Mouse (Mus musculus): ENCODE measurements around the gene Rtl3.
A peak's percentile ranks its signal among the peaks of the same experiment; 100 is the strongest.

Rtl3 gene

GRCm38 (mm10) chrX:106840409-106840808, at the start of gene Rtl3:
Gene Rtl3 (minus strand): TSS chrX:106840644.
- DNase-seq (ENCODE audit: extremely low spot score): no peak

- DNase-seq (ENCODE audit: extremely low spot score): no peak
These were observed 31.9 kb upstream of the Rtl3 start for GRCm38 (mm10) chrX:106872315-106872714.

GRCm38 (mm10) chrX:106871894-106872293, 31.4 kb upstream of the Rtl3 start:
- no peak for DNase-seq (ENCODE audit: extremely low spot score)

DNA sequence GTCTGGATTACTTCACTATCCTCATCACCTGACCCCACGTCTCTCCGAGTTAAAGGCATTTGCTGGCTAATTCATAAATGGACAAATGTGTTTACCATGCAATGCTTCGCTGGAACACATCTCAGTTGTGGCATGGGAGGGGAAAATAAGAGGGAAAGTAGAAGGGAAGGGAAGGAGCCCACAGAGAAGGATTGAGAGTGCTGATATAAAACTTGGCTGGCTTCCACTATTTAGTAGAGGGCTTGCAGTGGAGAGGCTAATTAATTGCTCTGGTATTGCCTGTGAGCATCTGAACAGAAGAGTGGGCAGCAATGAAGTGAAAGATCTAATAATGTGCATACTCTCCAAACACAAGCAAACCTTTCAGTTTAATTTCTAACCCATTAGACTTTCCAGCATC, 31.0 kb upstream of the Rtl3 start:
- DNase-seq (ENCODE audit: extremely low spot score): no peak

DNA sequence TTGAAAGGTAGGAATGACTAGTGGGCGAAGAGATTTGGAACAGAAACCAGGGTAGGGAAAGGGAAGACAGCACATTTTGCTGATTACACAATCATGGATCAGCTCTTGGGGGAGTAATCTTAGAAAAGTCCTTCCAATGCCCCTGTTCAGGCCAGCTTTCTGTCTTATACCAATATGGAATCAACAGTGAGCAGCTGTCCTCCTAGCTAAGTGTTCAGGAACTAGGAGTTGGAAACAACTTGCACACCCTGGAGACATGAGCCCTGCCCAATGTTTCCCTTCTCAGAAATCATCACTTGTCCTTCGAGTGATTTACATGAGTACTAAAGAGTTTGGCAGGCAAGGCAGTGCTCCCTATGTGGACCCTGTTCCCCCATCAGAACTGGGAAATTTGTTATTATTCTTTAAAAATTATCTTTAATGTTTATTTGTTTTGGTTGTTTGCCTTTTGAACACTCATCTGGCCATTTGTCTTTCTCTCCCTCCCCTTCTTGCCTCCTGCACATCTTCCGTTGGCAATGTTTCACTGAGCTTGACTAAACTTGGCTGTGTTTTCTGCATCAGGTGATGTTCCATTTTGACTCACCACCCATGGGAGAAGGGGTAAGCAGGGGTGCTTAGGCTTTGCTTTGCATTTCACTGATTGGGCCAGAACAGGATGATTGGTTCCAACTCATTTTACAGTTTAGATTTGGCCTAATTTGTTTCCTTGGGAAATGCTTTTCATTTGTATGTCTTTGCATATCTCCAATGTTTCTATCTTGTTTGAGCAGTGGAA, 13.3 kb upstream of the Rtl3 start:
- no peak for DNase-seq (ENCODE audit: extremely low spot score)

DNA sequence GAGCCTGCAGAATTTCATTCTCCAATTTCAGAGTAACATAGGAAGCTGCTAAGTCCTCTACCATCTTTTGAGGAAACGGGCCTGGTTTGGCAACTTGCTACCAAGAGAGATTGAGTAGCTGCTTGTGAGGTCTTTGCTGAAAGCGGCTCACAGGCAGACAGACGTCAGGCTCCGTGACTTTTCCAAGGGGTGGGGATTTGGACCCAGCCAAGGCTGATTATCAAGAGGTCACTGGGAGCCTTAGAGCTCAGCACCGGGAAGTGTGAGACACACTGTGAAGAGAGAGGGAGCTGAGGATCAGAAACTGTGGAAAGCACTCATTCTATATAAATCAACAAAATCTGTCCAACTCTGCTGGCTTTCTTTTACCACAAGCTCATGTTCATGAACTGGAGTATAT, 853 bp downstream of the Rtl3 start:
- DNase-seq (ENCODE audit: extremely low spot score): no peak

DNA sequence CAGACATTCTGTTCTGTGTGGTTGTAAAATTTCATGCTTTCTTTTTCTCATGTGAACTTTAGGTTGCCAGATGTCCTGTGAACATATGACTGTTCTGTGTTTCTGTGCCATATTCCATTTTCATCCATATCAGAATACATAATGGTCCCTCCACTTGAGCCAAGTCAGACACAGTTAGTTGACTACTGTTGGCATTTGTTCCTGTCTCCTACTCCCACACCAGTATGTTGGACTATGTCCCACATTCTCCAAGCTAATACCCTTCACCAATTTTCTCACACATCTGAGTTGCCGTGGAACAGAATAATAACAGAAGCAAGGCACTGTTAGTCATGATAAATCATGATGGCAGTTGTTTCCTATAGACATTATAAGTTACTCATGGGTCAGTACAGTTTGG, 9.9 kb downstream of the Rtl3 start:
- DNase-seq (ENCODE audit: extremely low spot score): no peak

DNA sequence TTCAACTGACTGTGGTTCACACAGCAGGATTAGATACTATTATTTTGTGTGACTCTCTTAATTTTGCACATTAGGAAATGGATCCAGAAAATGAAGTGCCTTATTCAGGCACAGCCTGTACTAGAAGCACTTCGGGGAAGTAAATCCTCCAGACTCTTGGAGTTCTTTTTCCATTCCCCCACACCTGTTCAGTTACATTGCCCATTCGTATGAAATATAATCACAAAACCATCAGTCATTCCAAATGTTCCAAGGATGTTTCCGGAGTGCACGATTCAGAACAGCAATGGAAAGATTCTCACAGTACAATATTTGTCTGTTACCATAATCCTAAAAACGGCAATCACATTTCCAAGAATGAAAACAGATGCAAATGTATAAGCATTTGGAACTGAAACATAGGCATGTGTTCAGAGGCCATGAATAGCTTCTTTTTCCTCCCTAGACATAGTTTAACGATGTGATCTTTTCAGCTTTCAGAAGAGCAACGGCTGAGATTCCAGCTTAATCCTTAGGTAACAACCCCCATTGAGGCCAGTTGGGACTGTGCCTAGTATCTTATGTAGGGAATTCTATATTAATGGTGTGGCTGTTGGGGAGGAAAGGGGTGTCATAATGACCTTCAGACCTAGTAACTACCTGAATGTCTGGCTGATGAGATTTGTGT, 30.8 kb downstream of the Rtl3 start:
- no peak for DNase-seq (ENCODE audit: extremely low spot score)

DNA sequence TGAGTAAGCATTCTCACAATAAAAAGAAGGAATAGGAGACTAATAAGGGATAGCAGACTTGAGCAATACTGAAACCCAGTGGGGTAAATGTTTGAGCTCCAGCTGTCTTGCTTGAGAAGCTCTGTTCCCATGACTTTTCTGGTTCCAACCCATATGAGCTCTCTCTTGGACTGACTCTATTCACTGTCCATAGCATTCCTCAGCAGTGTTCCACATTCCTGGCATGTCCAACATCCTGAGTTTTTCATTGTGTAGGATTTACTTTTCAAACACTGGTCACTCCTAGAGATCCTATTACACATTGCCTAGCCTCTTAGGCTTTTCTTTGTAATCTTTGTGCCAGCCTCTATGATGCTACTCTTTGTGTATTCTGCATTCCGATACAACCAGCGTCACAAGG, 36.1 kb downstream of the Rtl3 start:
- no peak for DNase-seq (ENCODE audit: extremely low spot score)

- peak; percentile 25 for DNase-seq (ENCODE audit: extremely low spot score)
These were observed 45.8 kb downstream of the Rtl3 start for GRCm38 (mm10) chrX:106794686-106795085.

All from embryo, embryonic 9.5 days (tissue).